Mouse (Mus musculus): Measurements from ENCODE around the gene Peak1.
A peak's percentile ranks its signal among the peaks of the same experiment; 100 is the strongest.

The Peak1 gene

DNA sequence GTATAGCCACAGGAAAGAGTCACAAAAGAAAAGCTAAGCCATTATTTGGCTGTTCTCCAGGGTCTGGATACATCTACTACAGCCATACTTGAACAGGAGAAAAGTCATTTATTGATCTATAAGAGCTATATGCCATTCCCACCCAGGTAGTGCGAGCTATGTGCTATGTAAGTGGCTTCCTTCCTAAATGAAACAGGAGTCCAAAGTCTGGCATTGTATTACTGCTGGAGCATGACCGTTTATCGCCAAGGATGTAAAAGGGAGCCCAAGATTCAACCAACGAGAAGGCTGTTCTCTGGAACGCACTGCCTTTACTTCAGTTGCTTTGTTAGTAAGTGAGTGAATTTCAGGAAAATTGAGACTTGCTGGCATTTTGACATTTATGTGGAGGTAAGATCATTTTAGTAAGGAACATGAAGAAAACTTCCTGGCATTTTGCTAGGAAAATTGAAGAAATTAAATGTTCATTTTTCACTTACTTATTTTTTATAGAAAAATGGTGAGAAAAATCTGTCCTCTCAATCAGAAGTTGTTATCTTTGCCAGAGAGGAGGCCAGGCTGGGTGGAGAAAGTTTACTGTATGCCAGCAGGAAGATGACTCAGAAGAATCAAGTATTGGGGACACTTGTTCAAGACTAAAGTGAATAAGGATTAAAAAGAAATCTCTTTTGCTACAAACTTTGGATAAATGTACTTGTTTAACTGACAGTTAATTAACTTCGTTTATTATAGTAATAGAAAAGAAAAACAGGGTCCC lies 162.0 kb downstream of the Peak1 start:
- no peak for DNase-seq (ENCODE audit: low spot score)

DNA sequence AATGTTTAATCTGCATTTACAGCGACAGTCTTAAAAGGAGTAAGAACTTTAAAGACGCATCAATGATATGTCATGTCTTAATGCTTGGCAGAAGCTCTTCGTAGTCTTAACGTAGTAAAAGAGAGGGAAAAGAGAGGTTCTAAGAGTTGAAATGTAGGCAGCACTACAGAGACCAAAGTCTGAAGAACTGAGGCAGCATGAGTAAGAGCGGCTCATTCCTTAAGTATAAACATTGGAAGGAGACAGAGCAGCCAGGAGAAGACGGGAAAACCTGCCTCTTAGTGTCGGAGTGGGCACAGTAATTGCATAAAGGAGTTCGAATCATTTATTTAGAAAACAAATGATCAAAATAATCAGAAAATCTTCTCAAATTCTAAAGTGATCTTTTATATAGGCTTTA lies 173.5 kb downstream of the Peak1 start:
- no peak for DNase-seq (ENCODE audit: low spot score)

DNA sequence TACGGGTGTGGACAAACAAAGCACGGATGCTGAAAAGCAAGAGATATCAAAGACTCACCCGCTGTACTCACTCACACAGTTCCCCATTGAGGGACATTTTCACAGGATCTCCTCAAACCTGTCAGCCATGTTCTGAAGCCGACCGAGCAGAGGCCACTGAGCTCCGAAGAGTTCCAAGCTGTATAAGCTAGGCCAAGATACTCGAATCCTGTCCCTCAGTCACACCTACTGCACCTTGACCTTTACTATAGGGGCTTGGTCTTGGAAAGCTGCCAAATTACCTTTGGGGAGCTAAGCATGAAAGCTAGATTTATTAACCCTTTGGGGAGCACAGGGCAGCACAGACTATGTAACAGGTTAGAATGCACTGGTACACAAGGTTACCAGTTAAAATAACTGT lies 174.0 kb downstream of the Peak1 start:
- DNase-seq (ENCODE audit: low spot score) = no peak

DNA sequence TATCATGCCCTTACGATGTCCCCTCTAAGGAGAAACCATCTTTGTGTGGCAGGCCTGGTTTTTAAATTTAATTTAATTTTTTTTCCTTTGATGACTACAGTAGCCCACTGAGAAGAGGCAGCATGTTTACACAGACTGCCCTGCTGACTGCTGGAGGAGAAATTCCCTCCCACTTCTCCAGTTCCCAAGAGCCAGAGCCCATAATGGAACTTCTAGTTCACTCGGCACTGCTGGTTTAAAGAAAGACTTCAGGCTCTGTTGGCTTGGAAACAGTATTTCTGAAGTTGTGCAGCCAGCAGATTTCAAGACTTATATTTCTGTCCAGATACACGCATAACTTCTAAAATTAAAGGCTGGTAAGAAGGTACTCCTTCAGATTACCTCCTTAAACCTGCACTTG lies 175.2 kb downstream of the Peak1 start:
- DNase-seq (ENCODE audit: low spot score) = no peak

DNA sequence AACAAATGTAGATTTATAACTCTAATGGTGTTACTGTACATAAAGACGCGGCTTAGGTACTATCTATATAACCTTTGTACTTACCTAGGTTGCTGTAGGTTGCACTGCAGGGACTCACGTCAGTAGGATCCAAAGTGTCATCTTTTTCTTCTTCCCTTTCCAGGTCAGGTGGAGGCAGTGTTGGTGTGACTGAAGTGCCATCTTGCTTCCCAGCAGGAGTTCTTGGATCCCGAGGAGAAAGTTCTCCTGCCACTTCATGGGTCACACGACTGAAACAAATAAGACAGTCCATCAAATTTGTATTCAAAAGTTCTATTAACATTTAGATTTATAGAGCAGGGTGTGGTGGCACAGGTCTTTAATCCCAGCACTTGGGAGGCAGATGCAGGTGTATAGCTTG lies 176.8 kb downstream of the Peak1 start:
- no peak for DNase-seq (ENCODE audit: low spot score)

DNA sequence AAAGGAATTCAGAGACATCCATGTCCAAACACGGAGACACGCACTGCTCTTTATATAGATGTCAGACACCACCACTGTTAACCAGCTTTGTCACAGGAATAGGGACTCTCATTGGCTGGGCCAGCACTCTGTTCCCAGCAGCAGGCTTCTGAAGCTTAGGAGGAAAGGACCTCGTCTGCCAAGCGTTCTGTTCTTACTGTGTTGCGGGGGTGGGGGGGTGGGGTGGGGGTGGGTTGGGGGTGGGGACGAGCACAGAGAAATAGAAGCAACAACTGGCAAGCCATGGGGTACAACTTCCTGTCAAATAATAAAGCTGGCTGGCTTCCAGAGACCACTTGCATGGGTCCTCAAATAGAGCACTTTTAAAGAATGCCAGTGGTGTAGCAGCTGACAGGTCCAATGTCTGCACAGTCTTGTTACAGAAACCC lies 182.0 kb downstream of the Peak1 start:
- no peak for DNase-seq (ENCODE audit: low spot score)

DNA sequence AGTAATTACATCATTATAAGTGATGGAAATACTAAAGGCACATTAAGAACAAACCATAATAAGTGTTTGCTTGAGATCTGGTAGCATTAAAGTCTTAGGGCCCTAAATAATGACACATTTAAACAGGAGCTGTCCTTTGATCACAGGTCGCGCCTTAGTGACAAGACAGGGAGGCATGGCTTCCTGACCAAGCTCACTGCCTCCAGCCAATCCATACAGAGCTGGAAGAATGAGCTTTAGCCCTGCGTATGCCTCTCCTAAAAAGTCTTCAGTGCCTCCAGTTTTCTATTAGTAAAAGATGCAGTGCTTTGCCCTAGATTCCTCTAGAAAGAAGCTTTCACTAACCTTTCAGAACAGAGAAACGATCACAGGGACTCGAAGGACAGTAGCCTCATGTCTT lies 182.6 kb downstream of the Peak1 start:
- no peak for DNase-seq (ENCODE audit: low spot score)

DNA sequence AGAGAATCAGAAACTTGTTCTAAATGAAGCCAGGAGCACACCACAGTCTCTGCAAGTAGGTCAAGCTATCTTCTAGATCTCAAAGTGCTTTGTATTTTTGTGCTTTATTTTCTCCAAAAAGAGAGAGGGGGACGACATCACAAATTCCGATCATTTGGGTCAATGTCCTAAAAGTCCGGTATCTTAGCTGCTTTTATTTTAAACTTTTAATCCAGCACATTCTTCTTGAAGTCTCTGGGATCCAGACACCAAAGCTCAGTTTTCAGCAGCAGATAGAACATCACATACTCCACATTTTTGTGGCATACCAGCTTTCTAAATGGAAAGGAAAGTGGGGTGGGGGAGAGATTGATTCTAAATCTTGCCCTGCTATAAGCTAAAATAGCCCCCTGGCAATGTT lies 183.3 kb downstream of the Peak1 start:
- no peak for DNase-seq (ENCODE audit: low spot score)

DNA sequence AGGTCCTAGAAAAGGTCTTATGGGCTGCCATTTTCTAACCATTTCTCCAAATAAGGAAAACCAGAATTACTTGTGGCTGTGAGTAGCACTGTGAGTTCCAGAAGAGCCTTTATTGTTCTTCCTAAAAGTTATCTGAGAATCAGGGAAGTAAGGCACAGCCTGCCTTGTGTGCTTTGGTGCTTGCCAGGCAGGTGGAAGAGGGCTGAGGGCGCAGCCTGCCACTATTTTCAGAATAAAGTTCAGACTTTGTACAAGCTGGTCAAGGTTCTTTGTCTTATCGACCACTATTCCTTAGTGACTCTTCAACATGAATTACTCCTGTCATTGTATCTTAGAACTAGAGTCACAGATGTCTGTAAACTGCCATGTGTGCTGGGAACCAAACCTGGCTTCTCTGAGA lies 184.6 kb downstream of the Peak1 start:
- no peak for DNase-seq (ENCODE audit: low spot score)

DNA sequence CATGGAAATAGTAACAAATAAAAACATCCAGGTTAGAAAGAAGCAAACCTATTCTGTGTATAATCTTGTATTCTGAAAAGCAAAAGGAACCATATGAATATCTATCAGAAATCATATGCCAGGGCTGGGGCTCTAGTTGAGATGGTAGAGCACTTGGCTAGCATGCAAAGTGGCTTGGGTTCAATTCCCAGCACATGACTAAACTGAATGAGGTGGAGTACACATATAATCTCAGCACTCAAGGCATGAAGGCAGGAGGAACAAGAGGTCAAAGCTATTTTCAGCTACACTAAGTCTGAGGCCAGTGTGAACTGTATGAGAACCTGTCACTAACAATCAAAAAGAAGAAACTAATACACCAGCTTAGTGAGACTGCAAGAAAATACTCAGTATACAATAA lies 187.0 kb downstream of the Peak1 start:
- no peak for DNase-seq (ENCODE audit: low spot score)

DNA sequence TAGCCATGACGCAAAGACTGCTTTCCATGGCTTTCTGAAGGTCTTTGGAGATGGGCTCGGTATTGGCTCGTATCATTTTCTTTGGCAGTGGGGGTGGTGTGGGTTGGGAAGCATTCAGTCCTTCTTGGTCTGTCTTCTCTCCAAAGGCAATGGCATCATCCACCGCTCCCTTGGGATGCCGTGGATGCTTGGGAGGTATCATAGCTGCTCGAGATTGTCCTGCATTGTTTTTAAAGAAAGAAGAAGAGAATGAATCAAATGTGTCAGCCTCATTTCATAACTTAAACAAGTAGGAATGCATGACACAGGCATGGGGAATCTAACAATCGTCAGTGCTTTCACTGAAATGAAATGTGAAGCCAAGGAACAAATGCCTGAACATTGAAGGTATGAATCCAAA lies 190.2 kb downstream of the Peak1 start:
- no peak for DNase-seq (ENCODE audit: low spot score)

DNA sequence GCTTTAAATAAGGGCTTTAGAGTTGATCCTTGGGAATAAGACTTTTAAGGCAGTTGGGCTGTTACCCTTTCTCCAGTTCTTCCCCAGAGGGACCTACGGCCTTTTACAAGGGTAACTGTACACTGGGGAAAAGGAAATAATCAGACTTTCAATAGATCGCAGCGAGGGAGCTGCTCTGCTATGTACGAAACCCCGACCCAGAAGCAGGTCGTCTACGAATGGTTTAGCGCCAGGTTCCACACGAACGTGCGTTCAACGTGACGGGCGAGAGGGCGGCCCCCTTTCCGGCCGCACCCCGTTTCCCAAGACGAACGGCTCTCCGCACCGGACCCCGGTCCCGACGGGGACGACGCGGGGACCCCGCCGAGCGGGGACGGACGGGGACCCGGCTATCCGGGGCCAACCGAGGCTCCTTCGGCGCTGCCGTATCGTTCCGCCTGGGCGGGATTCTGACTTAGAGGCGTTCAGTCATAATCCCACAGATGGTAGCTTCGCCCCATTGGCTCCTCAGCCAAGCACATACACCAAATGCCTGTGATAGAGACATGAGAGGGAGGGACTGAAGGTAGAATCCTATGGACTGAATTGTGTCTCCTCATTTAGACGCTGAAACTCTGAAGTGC lies 194.3 kb downstream of the Peak1 start:
- DNase-seq (ENCODE audit: low spot score) = peak; percentile 82

DNA sequence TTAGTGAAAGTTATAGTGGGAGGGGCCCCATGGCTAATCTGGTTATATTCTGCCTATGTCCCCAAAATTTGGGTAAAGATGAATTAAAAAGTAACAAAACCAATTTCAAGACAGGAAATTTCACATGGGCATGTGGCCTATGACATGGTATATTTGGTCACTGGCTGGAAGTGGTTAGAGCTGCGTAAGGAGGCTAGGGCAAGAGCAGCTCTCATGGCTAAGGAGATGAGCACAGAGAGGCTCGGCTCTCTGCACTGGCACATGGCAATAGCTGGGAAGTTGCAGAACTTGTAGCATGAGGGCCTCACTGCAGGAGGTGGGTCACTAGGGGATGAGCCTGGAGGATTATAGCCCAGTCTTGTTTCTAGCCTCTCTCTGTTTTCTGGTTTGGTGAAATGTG lies 199.0 kb downstream of the Peak1 start:
- DNase-seq (ENCODE audit: low spot score) = no peak

DNA sequence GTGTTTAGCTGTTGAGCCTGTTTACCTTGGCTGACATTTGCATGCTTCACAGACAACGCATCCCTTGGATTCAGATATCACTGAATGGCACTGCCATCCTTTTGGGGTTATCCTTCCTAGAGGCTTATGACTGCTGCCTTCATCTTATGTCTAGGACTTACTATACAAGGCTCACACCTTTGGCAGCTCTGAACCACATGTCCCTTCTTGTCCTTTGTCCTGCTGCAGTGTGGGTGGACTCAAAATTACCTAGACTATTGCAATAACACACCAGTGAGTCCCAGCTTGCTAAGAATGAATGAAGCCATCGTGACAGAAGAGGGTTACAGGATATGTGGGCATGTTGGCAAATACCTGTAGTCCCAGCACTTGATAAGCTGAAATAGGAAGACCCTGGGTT lies 199.8 kb downstream of the Peak1 start:
- no peak for DNase-seq (ENCODE audit: low spot score)

DNA sequence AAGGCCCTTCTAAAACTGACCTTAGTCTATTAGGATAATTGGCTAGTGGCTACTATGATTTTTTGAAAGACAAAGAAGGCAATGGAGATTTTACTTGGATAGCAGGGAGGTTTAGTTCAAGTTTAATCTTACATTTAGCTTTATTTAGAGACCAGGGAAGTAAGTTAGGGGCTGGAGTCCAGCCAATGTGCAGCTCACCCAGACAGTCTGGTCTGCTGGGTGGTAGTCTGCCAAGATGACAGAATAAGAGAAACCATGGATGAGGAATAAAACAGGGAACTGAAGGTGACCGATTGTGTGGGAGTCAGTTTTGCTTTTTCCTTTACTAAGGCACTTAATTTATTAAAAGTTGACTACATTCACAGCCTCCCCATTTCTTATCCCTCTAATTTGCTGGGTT lies 200.5 kb downstream of the Peak1 start:
- no peak for DNase-seq (ENCODE audit: low spot score)

DNA sequence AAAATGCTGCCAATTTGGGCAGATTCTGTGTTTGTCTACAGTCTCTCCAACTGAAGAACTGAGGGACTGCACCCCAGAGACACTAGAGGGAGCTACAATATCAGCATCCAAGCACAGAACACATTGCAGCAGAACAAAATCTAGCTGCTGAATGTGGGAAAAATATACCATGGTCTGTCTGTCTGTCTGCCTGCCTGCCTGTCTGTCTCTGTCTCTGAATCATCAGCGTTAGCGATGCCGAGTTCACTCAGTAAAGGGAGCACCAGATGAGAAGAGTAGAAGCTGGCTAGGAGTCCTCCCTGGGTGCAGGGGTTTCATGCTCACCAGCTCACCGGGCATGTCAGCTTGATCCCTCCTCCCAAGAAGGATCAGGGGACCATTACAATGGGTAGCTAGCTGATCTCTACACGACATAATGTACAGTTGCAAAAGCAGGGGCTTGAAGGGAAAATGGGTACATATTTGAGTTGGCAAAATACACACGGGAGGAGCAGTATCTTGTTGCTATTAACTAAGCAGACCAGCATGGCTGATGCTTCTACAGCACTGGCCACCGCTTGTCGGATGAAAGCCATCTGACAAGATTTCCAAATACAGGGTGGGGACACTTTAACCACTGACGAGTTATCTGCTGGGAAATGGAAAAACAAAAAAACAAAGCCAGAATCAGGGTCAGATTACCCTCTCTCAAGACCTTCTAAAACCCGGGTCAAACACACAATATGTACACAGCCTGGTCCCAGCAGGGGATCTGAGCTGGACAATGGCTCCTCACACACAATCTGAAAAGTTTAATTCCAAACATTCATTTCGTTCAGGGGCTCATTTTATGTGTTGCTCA lies 204.2 kb downstream of the Peak1 start:
- peak; percentile 17 for DNase-seq (ENCODE audit: low spot score)

DNA sequence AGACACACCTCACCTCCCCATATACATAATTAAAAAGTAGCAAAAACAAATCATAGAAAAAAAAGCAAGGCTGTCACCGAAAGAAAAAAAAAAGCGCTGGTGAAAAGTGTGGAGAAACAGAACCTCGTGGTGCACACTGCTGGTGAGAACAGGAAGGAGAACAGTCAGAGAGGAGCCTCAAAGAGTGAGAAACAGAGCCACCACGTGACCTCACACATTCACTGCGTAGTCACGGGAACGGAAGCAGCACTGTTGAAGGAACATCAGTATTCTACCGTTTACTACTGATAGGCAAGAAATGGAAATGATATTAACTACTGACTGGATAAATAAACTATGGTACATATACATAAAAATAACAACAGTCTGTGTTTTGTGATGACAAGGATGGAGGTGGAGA lies 209.1 kb downstream of the Peak1 start:
- DNase-seq (ENCODE audit: low spot score) = peak; percentile 45

DNA sequence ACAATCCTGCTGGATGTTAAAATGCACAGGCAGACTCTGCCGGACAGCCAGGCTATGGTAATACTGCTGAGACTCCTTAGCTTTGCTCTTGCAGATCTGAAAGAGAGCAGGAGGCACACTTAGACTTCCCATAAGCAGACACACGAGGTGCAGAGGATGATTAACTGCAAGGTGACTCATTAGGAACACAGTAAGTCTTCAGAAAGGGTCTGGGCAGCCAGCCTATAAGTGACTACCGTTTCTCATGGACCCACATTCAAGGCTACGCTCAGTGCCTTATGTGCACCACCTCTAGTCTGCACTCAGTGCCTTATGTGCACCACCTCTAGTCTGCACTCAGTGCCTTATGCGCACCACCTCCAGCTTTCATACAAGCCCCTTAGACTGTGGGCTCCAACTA lies 210.4 kb downstream of the Peak1 start:
- no peak for DNase-seq (ENCODE audit: low spot score)

DNA sequence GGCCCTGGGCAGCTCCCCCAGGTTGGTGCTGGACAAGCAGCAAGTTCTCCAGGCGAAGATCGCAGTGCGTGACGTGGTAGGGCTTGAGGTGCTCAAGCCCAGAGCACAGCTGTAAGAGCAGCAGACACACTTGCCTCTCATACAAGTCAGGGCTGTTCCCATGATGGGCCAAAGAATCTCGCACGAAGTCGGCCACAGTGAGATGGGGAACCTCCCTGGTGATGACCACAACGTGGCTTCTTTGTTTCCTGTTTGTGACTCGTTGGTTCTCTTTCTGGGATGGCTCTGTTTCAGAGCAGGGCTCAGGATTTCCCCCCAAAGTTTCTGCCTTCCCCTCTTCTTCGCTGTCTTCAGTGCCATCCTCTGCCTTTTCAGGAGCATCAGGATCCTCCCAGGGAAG lies 210.8 kb downstream of the Peak1 start:
- DNase-seq (ENCODE audit: low spot score) = peak; percentile 18

DNA sequence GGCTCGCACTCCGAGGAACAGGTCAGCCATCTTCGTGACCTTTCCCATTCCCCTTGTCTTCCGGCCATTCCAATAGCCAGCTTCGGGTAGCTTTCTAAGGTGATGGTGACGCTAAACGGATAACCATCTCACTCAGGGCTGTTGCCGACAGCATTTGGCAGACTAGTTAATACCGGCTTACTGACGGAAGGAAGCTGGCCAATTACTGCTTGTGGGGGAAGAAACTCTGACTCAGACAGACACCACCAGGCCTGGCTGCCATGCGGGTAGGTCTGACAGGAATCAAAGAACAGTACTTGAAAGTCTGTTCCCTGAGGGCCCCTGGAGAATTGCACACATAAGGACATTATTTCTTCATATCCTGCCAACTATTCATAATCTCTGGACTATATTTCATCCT lies 212.5 kb downstream of the Peak1 start:
- no peak for DNase-seq (ENCODE audit: low spot score)

DNA sequence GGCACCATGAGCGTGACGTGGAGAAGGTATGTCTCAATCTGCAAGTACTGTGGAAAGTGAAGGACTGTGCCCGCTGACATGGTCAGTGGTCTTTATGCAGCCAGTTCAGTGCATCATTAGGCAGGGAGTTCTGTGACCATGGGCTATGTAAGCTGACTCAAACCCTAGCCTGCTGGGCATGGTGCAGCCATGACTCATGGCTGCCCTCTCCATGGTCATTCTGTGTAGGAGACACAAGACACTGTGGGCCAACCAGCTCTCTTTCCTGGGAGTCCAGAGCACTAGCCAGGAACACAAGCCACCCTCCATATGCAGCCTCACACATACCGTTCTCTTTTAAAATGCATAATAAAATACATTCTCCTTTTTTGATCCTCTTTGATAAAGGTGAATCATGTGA lies 213.6 kb downstream of the Peak1 start:
- DNase-seq (ENCODE audit: low spot score) = no peak

DNA sequence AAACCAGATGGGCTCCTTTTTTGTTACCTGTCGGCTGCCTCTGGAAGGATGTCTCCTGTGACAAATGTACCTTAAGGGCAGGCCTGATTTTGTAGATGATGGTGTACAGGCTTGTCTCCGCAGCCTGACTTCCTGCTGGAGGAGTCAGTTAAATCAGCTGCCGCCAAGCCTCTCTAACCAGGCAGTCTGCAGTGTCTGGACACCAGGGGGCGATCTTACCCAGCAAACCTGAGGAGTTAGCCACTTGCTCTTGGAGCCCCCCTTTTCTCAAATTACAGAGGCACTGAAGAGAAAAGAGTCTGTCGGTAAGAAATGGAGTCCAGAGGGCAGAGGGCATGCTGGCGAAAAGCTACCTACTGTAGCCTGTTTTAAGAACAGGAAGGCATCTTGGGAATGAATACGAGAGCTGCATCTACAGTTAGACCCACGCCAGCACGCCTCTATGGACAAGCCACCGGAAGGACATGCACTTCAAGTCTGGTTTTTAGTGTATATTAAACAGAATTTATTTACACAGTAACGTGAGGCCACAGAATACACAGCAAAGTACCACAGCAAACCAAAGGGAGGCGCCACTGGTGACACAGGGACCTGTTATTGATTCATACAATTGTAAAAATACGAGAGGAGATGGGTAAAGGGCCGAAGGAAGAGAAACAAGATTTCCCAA lies 217.1 kb downstream of the Peak1 start:
- DNase-seq (ENCODE audit: low spot score) = peak; percentile 76

DNA sequence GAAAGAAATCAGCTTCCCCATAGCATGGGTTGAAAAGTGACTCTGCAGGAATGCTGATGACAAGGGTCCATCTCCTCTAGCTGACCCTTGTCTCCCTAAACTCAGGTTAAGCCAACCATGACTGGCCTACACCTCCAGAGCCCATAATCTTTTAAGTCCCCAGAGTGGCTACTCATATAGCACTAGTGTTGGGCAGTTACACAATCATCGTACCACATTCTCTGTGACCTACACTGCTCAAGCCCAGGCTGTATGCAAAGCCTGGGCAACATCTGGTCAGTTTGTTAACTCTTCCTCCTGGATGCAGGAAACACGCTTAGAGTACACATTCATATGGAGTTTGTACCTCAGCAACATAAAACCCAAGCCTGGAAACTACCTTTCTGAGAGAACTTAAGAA lies 217.7 kb downstream of the Peak1 start:
- DNase-seq (ENCODE audit: low spot score) = no peak
